Mouse (Mus musculus) thymus, postnatal 4 days (tissue): ENCODE data around the gene Tmem126b.

Experiments used
- DNase-seq: peaks from one replicate; pipeline ENCODE4 v3.0.0; 2021

Gene Tmem126b

GRCm38 (mm10) chr7:90475793-90476312 is at the start of gene Tmem126b:
Gene Tmem126b, minus strand, starts transcription at chr7:90476001.
- peak; percentile 99 for DNase-seq

GRCm38 (mm10) chr7:90512293-90512692 is 36.5 kb upstream of the Tmem126b start:
- no peak for DNase-seq

GRCm38 (mm10) chr7:90508124-90508523 is 32.3 kb upstream of the Tmem126b start:
- no peak for DNase-seq

GRCm38 (mm10) chr7:90482607-90483006 is 6.8 kb upstream of the Tmem126b start:
- no peak for DNase-seq

GRCm38 (mm10) chr7:90476313-90477245 is 778 bp upstream of the Tmem126b start, which contains the start of gene Dlg2:
Gene Dlg2, plus strand, starts transcription at chr7:90476672.
- no peak for DNase-seq

- no peak for DNase-seq
Measured at GRCm38 (mm10) chr7:90473511-90473910, 2.3 kb downstream of the Tmem126b start.

GRCm38 (mm10) chr7:90461441-90461840 is 14.4 kb downstream of the Tmem126b start:
- DNase-seq: no peak

GRCm38 (mm10) chr7:90460930-90461329 is 14.9 kb downstream of the Tmem126b start:
- peak; percentile 77 for DNase-seq

- no peak for DNase-seq
Measured at GRCm38 (mm10) chr7:90460330-90460729, 15.5 kb downstream of the Tmem126b start.

- DNase-seq: no peak
Measured at GRCm38 (mm10) chr7:90457517-90457916, 18.3 kb downstream of the Tmem126b start.

GRCm38 (mm10) chr7:90456845-90457468 is 18.8 kb downstream of the Tmem126b start, which contains the start of gene Tmem126a:
Gene Tmem126a, minus strand, starts transcription at chr7:90457229.
- peak; percentile 73 for DNase-seq

- DNase-seq: no peak
Measured at GRCm38 (mm10) chr7:90456149-90456844, 19.5 kb downstream of the Tmem126b start.

GRCm38 (mm10) chr7:90444206-90444605 is 31.6 kb downstream of the Tmem126b start:
- peak; percentile 18 for DNase-seq

GRCm38 (mm10) chr7:90443101-90444091 is 32.4 kb downstream of the Tmem126b start:
- peak; percentile 81 for DNase-seq

- DNase-seq: peak; percentile 96
Measured at GRCm38 (mm10) chr7:90442518-90443080, 33.2 kb downstream of the Tmem126b start, which contains the start of gene Crebzf. Gene Crebzf, plus strand, starts transcription at chr7:90442729.

- no peak for DNase-seq
Measured at GRCm38 (mm10) chr7:90442070-90442469, 33.7 kb downstream of the Tmem126b start.

- DNase-seq: no peak
Measured at GRCm38 (mm10) chr7:90440044-90440443, 35.8 kb downstream of the Tmem126b start.

- DNase-seq: no peak
Measured at GRCm38 (mm10) chr7:90432221-90432620, 43.6 kb downstream of the Tmem126b start.

- no peak for DNase-seq
Measured at GRCm38 (mm10) chr7:90427006-90427405, 48.8 kb downstream of the Tmem126b start.

- DNase-seq: no peak
Measured at GRCm38 (mm10) chr7:90426020-90427001, 49.5 kb downstream of the Tmem126b start, which contains the start of gene Ccdc89. Gene Ccdc89, plus strand, starts transcription at chr7:90426577.
